Mouse (Mus musculus): ENCODE measurements around the gene Slc35e4.

Gene Slc35e4

GRCm38 (mm10) chr11:3914109-3914840 lies at the start of gene Slc35e4:
Gene Slc35e4, minus strand, starts transcription at chr11:3914664.
- DNase-seq (ENCODE audit: low spot score), result peak; percentile 94

GRCm38 (mm10) chr11:3963610-3964415 lies 49.3 kb upstream of the Slc35e4 start, which contains the start of gene Pes1:
Gene Pes1, plus strand, starts transcription at chr11:3963975.
- peak; percentile 80 for DNase-seq (ENCODE audit: low spot score)

- DNase-seq (ENCODE audit: low spot score), result peak; percentile 49
Measured at GRCm38 (mm10) chr11:3963155-3963554, 48.7 kb upstream of the Slc35e4 start.

GRCm38 (mm10) chr11:3961761-3962160 lies 47.3 kb upstream of the Slc35e4 start:
- DNase-seq (ENCODE audit: low spot score), result peak; percentile 18

GRCm38 (mm10) chr11:3960901-3961300 lies 46.4 kb upstream of the Slc35e4 start:
- peak; percentile 23 for DNase-seq (ENCODE audit: low spot score)

- peak; percentile 3 for DNase-seq (ENCODE audit: low spot score)
Measured at GRCm38 (mm10) chr11:3955371-3955770, 40.9 kb upstream of the Slc35e4 start.

- peak; percentile 10 for DNase-seq (ENCODE audit: low spot score)
Measured at GRCm38 (mm10) chr11:3954876-3955275, 40.4 kb upstream of the Slc35e4 start.

GRCm38 (mm10) chr11:3946386-3946785 lies 31.9 kb upstream of the Slc35e4 start:
- peak; percentile 3 for DNase-seq (ENCODE audit: low spot score)

GRCm38 (mm10) chr11:3941371-3941770 lies 26.9 kb upstream of the Slc35e4 start:
- DNase-seq (ENCODE audit: low spot score), result peak; percentile 13

- DNase-seq (ENCODE audit: low spot score), result peak; percentile 35
Measured at GRCm38 (mm10) chr11:3937321-3937874, 22.9 kb upstream of the Slc35e4 start.

GRCm38 (mm10) chr11:3936318-3936717 lies 21.9 kb upstream of the Slc35e4 start:
- peak; percentile 21 for DNase-seq (ENCODE audit: low spot score)

- DNase-seq (ENCODE audit: low spot score), result peak; percentile 33
Measured at GRCm38 (mm10) chr11:3935135-3935534, 20.7 kb upstream of the Slc35e4 start.

GRCm38 (mm10) chr11:3933756-3934285 lies 19.4 kb upstream of the Slc35e4 start:
- peak; percentile 27 for DNase-seq (ENCODE audit: low spot score)

GRCm38 (mm10) chr11:3931511-3932211 lies 17.2 kb upstream of the Slc35e4 start, which contains the start of gene Tcn2:
Gene Tcn2, minus strand, starts transcription at chr11:3932159.
- DNase-seq (ENCODE audit: low spot score), result peak; percentile 87

GRCm38 (mm10) chr11:3930931-3931330 lies 16.5 kb upstream of the Slc35e4 start:
- DNase-seq (ENCODE audit: low spot score), result no peak

GRCm38 (mm10) chr11:3930019-3930418 lies 15.6 kb upstream of the Slc35e4 start:
- peak; percentile 28 for DNase-seq (ENCODE audit: low spot score)

GRCm38 (mm10) chr11:3925916-3926315 lies 11.5 kb upstream of the Slc35e4 start:
- peak; percentile 33 for DNase-seq (ENCODE audit: low spot score)

GRCm38 (mm10) chr11:3922731-3923130 lies 8.3 kb upstream of the Slc35e4 start:
- DNase-seq (ENCODE audit: low spot score), result no peak

GRCm38 (mm10) chr11:3922115-3922514 lies 7.7 kb upstream of the Slc35e4 start:
- DNase-seq (ENCODE audit: low spot score), result no peak

GRCm38 (mm10) chr11:3921281-3921850 lies 6.9 kb upstream of the Slc35e4 start:
- DNase-seq (ENCODE audit: low spot score), result peak; percentile 67

- DNase-seq (ENCODE audit: low spot score), result no peak
Measured at GRCm38 (mm10) chr11:3920476-3920875, 6.0 kb upstream of the Slc35e4 start.

Measured in testis, postnatal 10 days (tissue).